Mouse (Mus musculus) liver, embryonic 14.5 days (tissue): ENCODE data around the gene Atp6v1g2. TPM values are rescaled to one million over a fixed set of nuclear protein-coding genes. Genes with fewer than 3 reads are reported as not detected.

Experiments
- ATAC-seq: fragments of 200-750 bp; cut with Nextera tagmentation; 2 replicates; pipeline ENCODE4 v1.8.0; 2017; ENCODE audit warnings: moderate number of reproducible peaks, mild to moderate bottlenecking, moderate library complexity; ENCODE audit not compliant: insufficient read depth
- DNase-seq, 3 experiments: peaks; one replicate each; pipeline ENCODE4 v3.0.0-alpha.2; 2012 to 2013; ENCODE audit warnings: low read depth in 3 of 3, low spot score in 3 of 3
- H3K27ac ChIP-seq: fragments of 300-500 bp; sonication (generic); 2 replicates; pipeline ENCODE4 v1.5.1; 2014; ENCODE audit warnings: moderate library complexity, mild to moderate bottlenecking, control low read depth, inconsistent platforms
- H3K27me3 ChIP-seq: fragments of 300-500 bp; sonication (generic); 2 replicates; pipeline ENCODE4 v1.6.1; 2014; ENCODE audit warnings: mild to moderate bottlenecking, low read length, moderate library complexity; ENCODE audit not compliant: control insufficient read depth, insufficient read depth
- H3K36me3 ChIP-seq: fragments of 300-500 bp; sonication (generic); replicated peaks from 2 replicates; pipeline ENCODE4 v1.6.1; 2014; ENCODE audit warnings: low read depth; ENCODE audit not compliant: control insufficient read depth, insufficient read depth
- H3K4me1 ChIP-seq, 2 experiments: fragments of 200-500 bp in 1 of 2; fragments of 300-500 bp in 1 of 2; sonication (generic) in 1 of 2; replicated peaks; 2 replicates each; pipeline ENCODE4 v1.6.1; 2012 to 2014; ENCODE audit warnings: antibody characterized with exemption in 1 of 2, inconsistent platforms in 1 of 2, low read length in 1 of 2; ENCODE audit not compliant: control insufficient read depth in 2 of 2, insufficient read depth in 2 of 2
- H3K4me2 ChIP-seq: fragments of 300-500 bp; sonication (generic); 2 replicates; pipeline ENCODE4 v1.6.1; 2014; ENCODE audit warnings: low read depth, mild to moderate bottlenecking, control low read depth, moderate library complexity
- H3K4me3 ChIP-seq, 2 experiments: fragments of 200-500 bp in 1 of 2; fragments of 300-500 bp in 1 of 2; sonication (generic) in 1 of 2; 2 replicates each; pipeline ENCODE4 v1.5.1; 2012 to 2014; ENCODE audit warnings: low read depth in 2 of 2, low read length in 2 of 2, mild to moderate bottlenecking in 2 of 2, control low read depth in 1 of 2, inconsistent platforms in 1 of 2, moderate library complexity in 1 of 2; ENCODE audit not compliant: insufficient read depth in 1 of 2
- H3K9ac ChIP-seq: fragments of 300-500 bp; sonication (generic); replicated peaks from 2 replicates; pipeline ENCODE4 v1.6.1; 2014; ENCODE audit warnings: mild to moderate bottlenecking, control low read depth, moderate library complexity
- H3K9me3 ChIP-seq: fragments of 300-500 bp; sonication (generic); 2 replicates; pipeline ENCODE4 v1.6.1; 2016; ENCODE audit warnings: low read length, mixed read lengths; ENCODE audit not compliant: control insufficient read depth
- CTCF ChIP-seq: IDR thresholded peaks from 2 replicates; pipeline ENCODE4 v1.5.1; 2016; ENCODE audit warnings: antibody characterized with exemption, low read depth, control low read depth
- EP300 ChIP-seq: IDR thresholded peaks from 2 replicates; pipeline ENCODE4 v1.6.1; 2016; ENCODE audit warnings: antibody characterized with exemption, low read depth
- WGBS: fragments of 180-500 bp; shearing (Covaris S2); extraction: QIAGEN DNeasy Blood & Tissue Kit; methylation state at CpG from one replicate; pipeline ENCODE4 v1.1.7; 2014; ENCODE audit not compliant: insufficient replicate concordance; 5-methylcytosine and 5-hydroxymethylcytosine counted together
- polyA plus RNA-seq, 2 experiments: library from polyadenylated mRNA; depleted of rRNA in 1 of 2; stranded (reverse) in 1 of 2; unstranded in 1 of 2; fragments of >200 nt; fragmentation: Nextera tagmentation in 1 of 2; extraction: Ambion mirVana in 1 of 2; gene quantifications; 2 replicates each; pipeline versions ENCODE4 v1.2.1 to v1.2.3; 2012 to 2014

The Atp6v1g2 gene
- polyA plus RNA-seq, 2 experiments: 0.76 to 1.8 TPM

GRCm38 (mm10) chr17:35272249-35272648 is 38.8 kb downstream of the Atp6v1g2 start:
- Histone ChIP-seq H3K36me3 (no peaks in the 10 kb centered on the region), H3K27ac (no peak overlapping the region), H3K4me2 (no peak overlapping the region), H3K9ac (no peak overlapping the region), H3K4me1 (no peaks in the 10 kb centered on the region; a peak in 1 of 4 replicates), H3K9me3 (no peaks in the 10 kb centered on the region), H3K27me3 (peaks cover 8% of the 10 kb centered on the region), H3K4me3 (no peak overlapping the region)
- no peak for DNase-seq
- no peak for ATAC-seq
- 46% methylated on average over 3 of the region's 3 CpGs for WGBS
- TF ChIP-seq EP300 (no peak), CTCF (no peak)

- peak in 1 of 3 experiments; percentile 41 for DNase-seq
- ATAC-seq: peak; percentile 58; the same call in 1 of the 2 replicates
- WGBS: 3% methylated on average over 11 of the region's 11 CpGs
These were observed 41.3 kb downstream of the Atp6v1g2 start for GRCm38 (mm10) chr17:35274770-35275169.

GRCm38 (mm10) chr17:35276304-35276864 is 42.9 kb downstream of the Atp6v1g2 start:
- WGBS: 18% methylated on average over 13 of the region's 13 CpGs
- Histone ChIP-seq H3K9me3 (no peaks in the 10 kb centered on the region), H3K4me3 (no peak overlapping the region), H3K9ac (no peak overlapping the region), H3K27me3 (peaks cover 8% of the 10 kb centered on the region), H3K27ac (no peak overlapping the region), H3K4me2 (no peak overlapping the region), H3K36me3 (no peaks in the 10 kb centered on the region), H3K4me1 (no peaks in the 10 kb centered on the region; a peak in 1 of 4 replicates)
- DNase-seq (no peak), ATAC-seq (no peak)
- no peak for TF ChIP-seq EP300
- no peak for TF ChIP-seq CTCF

More at GRCm38 (mm10) chr17:35274770-35275169, 41.3 kb downstream of the Atp6v1g2 start:
- H3K27ac ChIP-seq: no peak overlapping the region
- peaks cover 8% of the 10 kb centered on the region for H3K27me3 ChIP-seq
- no peaks in the 10 kb centered on the region; a peak in 1 of 4 replicates for H3K4me1 ChIP-seq
- no peak overlapping the region for H3K4me3 ChIP-seq
- no peaks in the 10 kb centered on the region for H3K9me3 ChIP-seq
- no peak overlapping the region; the same call in 1 of the 2 replicates for H3K9ac ChIP-seq
- H3K36me3 ChIP-seq: no peaks in the 10 kb centered on the region
- TF ChIP-seq CTCF (peak; percentile 97), EP300 (no peak)
- H3K4me2 ChIP-seq: no peak overlapping the region

- WGBS: 64% methylated on average over 8 of the region's 8 CpGs
- H3K4me2 ChIP-seq: no peak overlapping the region
- no peak for ATAC-seq
- H3K4me3 ChIP-seq: no peak overlapping the region
- DNase-seq: no peak
- TF ChIP-seq EP300 (no peak), CTCF (no peak)
- no peaks in the 10 kb centered on the region for H3K36me3 ChIP-seq
- H3K27ac ChIP-seq: no peak overlapping the region
- peaks cover 8% of the 10 kb centered on the region for H3K27me3 ChIP-seq
- H3K9me3 ChIP-seq: no peaks in the 10 kb centered on the region
- H3K4me1 ChIP-seq: no peaks in the 10 kb centered on the region; a peak in 1 of 4 replicates
- H3K9ac ChIP-seq: no peak overlapping the region
These were observed 44.6 kb downstream of the Atp6v1g2 start for GRCm38 (mm10) chr17:35278049-35278448.

- Histone ChIP-seq H3K27me3 (peaks cover 8% of the 10 kb centered on the region), H3K9me3 (no peaks in the 10 kb centered on the region), H3K4me3 (no peak overlapping the region), H3K36me3 (no peaks in the 10 kb centered on the region), H3K9ac (no peak overlapping the region), H3K4me2 (no peak overlapping the region), H3K4me1 (no peaks in the 10 kb centered on the region; a peak in 1 of 4 replicates), H3K27ac (no peak overlapping the region)
- no peak for TF ChIP-seq CTCF
- no peak for ATAC-seq
- WGBS: 60% methylated on average over 13 of the region's 13 CpGs
- no peak for DNase-seq
These were observed 45.7 kb downstream of the Atp6v1g2 start for GRCm38 (mm10) chr17:35278957-35279688.
